Mouse (Mus musculus) embryo, embryonic 10 days (tissue): ENCODE measurements around the gene Gm17018.

Source experiments
- DNase-seq: peaks from one replicate; pipeline ENCODE4 v3.0.0-alpha.2; 2015; ENCODE audit warnings: low spot score

The Gm17018 gene

DNA sequence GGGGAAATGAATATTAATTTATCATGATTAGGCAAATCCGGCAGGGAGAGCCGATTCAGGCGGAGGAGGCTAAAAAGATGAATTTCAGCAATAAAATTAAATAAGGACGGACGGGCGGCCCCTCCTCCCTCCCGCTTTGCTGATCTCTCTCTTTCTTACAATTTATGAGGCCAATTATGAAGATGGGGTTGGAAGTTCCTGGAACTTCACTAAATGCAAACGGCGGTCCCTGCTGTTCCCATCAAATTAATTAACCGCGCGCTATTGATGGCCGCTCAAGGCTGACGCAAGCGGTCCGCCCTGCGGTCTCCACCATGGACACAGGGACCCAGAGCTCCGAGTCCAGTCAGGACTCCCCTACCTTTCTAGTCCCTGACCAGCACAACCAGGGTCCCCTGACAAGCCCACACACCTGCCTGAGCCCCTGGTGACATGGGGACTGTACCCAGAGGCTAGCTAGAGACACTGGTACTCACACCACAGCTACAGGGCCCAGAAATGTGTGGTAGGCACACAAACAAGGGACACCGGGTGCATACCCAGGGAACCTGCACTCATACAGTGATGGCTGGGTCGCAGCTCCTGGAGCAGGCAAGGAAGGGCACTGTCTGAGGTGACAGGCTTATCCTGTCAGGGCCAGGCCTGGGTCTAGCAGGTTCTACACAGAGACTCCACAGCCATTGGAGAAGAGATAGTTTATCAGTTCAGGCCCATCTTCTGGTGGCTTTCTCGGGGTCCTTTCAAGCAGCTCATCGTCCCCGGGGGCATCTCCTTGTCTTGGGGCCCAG lies 11.1 kb upstream of the Gm17018 start:
- DNase-seq = no peak

DNA sequence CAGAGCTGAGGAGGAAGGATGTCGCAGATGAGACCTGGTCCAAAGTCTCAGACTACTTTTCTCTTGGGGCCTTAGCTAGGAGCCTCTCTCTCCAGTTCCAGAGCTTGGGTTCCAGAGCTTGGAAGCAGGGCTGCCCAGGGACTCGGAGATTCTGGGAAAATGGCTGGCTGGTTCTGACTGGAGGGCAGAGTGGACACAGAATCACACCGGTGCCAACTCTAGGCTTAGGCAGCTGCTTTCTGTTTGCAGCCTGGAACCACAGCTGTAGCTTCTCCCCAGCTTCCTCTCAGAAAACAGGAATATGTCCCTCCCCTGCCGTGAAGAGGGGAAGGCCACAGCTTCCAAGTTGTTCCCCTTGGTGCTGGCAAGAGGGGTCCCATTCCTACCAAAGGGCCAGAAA lies 10.5 kb upstream of the Gm17018 start:
- DNase-seq = no peak

DNA sequence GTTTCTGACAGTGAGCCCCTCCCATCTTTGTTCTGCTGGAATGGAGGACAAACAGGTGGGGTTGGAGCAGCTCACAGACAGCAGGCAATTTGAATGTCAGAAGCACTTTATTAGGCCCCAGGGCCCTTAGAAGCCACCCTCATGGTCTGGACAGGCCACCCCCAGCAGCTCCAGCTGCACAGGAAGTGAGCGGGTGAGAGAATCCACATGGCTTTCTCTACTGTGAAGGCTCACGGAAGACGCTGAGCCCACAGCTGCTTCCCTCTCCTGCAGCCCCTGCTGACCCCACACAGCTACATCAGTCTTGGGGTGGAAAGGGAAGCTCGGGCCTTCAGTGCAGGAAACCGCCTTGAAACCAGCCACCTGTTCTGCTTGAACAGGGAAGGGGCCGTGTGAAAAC lies 8.2 kb upstream of the Gm17018 start:
- no peak for DNase-seq

DNA sequence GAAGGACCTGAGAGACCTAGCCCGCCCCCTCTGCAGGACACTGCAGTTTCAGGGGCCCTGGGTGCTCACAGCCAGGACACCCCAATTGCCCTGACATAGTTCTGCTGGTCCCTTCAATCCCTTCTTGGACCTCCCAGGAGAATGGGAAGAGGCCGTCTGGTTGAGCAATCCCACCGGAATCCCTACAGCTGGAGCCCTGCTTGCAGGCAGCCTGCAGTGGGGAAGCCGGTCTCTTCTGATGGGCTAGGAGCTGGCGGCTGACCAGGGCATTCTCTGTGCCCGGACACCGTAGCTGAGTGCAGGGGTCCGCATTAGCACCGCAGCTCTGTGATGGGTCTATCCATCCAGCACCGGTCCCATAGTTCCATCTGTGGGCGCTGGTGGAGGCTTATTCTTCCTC lies 6.3 kb upstream of the Gm17018 start:
- DNase-seq = no peak

DNA sequence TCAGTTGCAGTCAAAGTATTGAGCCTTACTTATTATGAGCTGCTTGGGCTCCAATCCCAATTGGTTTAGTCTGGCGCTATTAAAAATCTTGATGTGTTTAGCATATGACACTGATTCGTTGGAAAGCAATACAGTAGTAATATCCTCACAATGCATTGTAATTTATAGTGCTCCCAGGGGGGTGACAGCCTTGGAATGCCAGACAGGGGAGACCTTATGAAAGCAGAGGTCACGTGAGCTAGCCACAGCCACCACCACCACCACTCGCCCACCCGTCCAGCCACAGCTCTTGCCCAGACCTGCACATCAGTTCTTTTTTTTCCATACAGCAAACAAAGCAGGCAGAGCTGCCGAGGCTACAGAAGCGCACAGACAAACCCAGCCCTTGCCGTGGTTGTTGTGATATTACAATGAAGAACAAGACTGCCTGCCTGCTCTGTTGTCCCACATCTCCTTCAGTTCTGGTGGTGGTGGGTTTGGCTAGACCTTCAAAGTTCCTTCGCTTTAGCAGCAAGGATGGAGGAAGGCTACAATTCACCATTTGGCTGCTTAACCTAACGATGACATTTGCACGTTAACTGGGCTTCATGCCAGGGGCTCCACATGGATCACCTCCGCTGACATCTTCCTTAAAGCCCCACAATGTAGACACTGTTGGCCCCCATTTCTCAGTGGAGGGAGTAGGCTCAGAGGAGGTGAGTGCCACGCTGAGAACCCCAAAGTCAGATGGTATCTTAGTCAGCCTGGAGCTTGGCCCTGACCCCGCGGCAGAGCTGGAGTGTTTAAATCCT lies 5.7 kb downstream of the Gm17018 start:
- no peak for DNase-seq

DNA sequence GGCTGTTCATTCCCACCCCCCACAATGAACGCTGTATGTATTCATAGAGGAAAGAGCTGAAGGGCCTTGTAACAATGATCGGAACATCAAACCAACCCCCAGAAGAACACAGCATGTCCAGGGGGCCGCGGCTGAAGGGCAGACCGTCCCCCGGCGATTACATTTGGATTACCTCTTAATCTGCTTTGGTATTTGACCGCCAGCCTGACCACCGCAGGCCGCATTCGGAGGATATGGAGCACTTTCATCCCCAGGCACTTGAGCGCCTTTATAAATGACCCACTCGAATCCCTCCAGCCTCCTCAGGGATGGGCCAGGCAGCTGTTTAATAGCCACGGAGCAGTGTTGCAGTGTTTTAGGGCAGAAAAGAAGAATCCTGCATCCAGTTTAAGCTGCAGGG lies 7.0 kb downstream of the Gm17018 start:
- peak; percentile 53 for DNase-seq

DNA sequence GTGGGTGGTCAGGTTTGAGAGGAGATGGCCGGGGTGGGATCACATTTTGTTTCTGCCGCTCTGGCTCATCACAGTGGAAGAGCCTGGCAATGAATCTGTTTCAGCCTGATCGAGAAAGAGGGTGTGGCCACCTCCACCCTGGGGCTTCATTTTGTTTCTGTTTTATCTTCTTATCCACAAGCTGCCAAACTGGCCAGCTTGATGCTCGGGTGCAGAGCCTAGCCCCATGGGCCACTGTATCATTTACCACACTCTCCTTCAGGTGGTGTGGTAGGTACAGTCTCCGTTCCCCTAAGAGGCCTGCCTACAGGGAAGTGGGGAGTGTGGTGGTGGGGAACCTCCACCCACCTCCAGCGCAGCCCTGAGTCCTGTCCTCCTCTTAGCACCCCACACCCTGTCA lies 12.6 kb downstream of the Gm17018 start:
- no peak for DNase-seq

DNA sequence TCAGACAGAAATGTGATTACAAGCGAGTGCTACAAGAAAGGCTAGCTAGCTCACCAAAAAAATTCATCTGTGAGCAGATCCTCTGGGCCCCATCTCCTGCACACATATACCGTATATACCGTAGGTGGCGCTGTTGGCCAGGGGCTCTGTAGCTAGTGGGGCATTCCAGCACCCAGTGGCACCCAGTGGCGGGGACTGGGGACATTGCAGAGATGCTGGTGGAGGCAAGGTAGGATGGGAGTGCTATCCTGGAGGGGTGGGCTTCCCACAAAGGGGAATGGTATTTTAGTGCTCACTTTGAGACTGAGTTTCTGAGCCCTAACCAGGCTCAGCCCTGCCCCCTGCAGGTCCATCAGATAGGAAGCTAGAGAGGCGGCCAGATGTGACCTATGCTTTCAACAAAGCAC lies 13.4 kb downstream of the Gm17018 start:
- DNase-seq = peak; percentile 81

DNA sequence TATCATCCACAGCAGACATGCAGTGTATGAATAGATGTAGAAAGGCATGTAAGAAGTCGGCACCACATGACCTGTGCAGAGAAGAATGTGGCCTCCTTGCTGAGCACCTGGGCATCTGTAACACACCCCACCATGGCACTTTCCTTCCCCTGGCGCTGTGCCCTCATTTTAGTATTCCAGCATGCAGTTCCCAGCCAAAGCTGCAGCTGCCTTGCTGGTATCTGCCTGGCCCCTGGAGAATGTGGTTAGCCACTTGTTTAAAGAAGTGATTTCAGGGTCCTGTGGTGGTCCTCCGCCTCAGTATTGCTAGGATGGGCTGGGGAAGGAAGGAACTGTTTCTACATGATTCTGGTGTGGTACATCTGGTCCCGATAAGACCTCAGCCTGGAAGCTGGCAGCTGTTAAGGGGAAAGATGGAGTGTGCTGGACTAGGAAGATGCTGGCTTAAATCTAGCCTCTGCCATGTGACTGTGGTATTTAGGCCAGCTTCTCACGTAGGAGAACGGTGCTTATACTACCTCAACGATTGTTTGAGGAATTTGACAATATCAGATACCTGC lies 14.0 kb downstream of the Gm17018 start:
- no peak for DNase-seq

DNA sequence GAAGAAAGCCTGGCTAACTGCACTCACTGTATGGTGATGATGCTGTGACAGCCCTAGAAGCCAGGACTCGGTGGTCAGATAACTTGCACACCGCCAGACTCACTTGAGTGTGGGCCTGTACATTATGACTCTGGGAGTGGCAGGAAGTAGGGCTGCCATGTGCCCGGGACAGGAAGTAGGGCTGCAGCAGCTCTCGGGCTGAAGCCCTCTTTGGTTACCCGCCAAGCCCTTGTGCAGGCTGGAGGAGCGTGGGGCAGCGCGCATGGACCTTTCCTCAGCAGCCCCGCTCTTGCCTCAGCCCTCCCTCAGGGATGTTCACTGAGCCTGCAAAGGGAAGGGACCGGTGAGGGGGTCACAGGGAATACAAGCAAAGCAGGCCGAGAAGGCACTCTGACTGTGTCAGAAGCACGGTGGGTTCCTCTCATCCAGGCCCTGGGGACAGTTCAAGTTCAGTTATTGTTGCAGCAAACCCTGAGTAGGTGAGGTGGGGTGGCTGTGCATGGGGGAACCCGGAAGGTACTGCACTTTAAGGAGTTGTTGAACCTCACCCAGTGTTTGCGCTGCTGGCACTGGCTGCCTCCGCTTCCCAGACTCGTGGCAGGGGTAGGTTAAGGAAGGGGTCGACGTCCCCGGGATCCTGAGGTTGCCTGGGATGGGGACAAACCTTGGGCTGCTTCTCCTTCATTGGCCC lies 14.7 kb downstream of the Gm17018 start:
- DNase-seq = no peak

DNA sequence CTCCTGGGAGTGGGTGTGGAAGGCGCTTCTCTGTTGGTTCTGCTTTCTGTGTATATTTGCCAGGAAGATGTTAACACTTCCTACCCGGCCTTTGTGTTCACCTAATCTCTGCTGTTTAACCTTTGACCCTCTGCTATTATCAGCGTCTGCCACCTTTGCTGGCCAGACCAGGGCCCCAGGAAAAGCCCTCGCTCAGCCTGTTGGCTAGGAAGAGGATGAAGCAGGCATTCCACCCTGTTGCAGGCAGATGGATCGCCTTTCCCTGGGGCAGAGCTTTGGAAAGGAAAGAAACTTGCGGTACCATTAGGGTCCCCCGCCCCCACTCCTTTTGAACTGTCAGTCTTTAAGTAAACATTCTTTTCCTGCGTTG lies 15.2 kb downstream of the Gm17018 start:
- DNase-seq = peak; percentile 71

DNA sequence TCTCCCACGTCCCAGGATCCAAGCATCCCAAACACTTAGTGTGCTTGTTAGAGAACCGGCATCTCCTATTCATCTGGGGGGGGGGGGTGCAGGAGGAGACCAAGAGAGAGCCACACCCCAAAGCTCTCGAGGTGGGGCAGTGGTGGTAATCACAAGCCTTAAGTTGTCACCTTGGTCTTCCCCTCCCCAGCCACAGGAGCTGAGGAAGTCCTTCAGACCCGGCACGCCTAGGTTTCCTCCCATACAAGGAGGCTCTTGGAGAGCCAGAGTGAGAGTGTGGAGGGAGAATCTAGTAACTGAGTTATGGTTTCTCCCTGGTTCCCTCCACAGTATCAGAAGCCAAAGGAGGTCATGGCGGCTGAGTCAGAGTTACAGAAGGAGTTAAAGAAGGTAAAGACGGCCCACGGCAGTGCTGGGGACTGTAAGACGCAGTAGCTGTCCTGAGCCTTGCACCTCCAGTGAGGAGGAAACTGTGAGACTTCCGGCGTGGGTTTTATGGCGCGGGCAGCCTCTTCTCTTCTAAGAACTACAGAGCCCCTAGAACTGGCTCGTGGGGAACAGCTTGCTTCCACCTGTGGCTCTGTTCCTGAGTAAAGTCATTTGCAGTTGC lies 16.8 kb downstream of the Gm17018 start:
- no peak for DNase-seq

DNA sequence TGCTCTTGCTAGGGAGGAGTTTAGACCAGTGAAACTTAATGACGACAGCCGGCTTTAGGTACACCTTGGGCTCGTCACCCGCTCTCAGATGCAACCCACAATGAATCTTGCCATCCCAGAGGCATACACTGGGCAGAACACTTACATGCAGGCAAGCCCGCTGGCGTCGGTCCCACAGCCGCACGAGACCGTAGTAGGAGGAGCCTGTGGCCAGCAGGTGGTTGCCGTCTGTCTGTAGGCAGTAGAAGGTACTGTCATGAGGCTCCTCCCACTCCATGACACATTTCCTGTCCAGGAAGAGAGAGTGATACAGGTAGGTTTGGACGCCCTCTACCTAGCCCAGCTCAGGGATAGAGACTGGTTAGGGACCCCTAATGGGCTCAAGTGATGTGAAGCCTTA lies 18.6 kb downstream of the Gm17018 start:
- DNase-seq = no peak

DNA sequence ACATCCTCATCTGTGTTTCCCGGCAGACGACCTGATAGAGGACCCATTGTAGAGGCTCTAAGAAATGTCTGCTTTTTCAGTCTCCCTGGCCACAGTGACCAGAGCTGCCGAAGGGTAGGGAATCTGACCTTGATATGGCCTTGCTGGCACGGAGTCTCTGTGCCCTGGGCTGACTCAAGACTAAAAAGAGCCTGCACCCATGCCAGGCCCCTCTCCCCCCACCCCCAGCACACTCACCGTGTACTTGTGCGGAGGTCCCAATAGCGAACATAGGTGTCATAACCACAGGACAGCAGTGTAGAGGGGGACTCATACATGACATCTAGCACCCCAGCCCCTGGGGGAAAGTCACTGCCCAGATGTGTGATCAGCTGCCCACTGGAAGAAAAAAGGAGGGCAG lies 19.0 kb downstream of the Gm17018 start:
- no peak for DNase-seq

DNA sequence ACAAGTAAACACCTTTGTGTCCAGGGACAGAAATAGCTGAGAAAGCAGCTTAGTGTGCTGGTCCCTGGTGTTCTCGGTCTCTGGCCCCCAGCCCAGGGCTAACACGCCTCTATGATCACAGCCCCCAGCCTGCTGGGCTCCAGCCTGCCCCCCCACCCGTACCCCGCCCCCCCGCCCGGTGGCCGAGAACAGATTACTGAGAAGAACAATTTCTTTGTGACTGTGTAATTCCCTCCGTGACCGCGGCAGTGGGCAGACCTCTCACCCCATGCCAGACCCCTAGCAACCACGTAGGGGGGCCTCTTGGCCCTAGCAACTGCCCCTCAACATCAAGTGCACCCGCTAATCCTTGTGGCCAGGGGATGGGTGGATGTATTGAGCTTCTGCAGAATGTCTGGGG lies 19.8 kb downstream of the Gm17018 start:
- no peak for DNase-seq

DNA sequence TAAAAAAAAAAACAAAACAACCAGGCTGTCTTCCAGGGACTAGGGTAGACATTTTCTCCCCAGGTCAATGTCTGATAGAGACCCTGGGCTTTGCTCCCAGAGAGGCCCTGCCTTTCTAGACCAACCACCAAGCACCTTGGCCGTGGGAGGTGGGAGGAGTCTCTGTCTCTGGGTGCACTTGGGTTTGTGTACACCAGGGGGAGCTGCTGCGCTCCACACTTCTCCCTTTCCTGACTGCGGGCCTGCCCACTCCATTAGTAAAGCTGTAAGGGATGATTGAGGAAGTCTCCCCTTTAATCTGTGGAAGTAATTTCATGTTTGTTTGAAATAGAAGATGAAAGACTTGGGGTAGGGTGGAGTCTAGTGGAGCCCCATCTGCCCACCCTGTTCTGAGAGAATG lies 20.8 kb downstream of the Gm17018 start:
- peak; percentile 78 for DNase-seq

DNA sequence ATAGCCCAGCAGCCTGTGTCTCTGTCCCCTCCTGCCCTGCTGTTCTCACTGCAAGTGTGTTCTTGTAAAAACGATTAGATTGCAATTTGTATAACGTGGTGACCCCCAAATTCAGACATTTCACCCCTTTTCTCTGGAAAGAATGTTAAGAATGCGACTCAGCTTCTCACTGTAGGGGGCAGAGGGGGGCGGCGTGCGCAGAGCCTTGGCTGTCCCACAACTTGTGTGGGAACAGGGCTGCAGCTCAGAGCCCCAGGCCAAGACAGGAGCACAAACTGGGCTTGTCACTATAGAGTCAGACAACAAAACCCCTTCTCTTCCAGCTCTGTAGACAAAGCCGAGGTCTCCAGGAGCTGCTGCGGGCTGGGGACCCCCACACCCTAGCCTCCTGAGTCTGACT lies 21.7 kb downstream of the Gm17018 start:
- DNase-seq = no peak

DNA sequence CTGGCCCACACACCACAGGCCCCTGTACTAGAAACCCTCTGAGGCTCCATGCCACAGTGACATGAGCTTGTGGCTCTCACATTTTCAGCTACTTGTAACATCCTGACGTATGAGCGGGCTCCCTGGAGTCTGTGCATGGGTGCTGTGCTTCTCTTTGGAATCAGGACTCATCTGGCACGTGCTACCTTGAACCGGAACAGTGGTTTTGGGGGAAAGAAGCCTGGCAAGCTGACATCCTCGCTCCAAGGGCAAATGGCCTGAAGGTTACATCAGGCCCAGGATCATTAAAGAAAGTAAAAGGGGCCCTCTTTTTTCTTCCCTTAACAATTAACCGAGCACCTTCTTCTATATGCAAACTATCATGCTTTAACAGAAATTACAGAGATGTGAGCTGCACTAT lies 22.7 kb downstream of the Gm17018 start:
- DNase-seq = no peak

DNA sequence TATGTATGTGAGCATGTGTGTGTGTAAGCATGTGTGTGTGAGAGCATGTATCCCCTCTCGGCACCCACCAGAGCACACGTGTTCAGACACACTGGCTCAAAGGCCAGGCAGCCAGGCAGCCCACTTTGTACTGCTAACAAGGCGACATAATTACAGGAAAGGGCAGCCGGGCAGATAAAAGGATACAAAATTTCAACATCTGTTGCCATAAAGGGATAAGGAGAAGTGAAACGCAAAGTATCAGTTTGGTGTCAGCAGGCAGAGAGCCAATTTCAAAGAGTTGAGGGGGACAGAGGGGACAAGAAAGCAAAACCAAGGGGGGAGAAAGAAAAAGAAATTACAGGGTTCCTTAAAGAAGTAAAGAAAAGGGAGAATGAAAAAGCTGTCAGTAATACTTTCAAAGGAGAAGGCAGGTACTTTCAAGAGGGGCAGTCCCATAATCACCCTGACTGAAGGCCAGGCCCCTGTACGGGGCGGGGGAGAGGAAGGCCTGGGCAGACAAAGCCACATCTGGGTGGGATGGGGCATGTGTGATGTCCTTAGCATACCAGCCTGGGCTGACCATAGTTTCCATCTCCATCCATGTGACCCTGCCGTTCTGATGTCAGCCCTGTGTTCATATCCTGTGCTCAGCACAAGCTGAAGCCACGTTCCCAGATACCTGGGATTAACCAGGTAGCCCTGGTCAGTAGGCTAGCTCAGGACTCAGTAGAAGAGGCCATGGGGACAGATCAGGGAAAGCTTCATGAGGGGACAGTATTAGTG lies 24.6 kb downstream of the Gm17018 start:
- no peak for DNase-seq

DNA sequence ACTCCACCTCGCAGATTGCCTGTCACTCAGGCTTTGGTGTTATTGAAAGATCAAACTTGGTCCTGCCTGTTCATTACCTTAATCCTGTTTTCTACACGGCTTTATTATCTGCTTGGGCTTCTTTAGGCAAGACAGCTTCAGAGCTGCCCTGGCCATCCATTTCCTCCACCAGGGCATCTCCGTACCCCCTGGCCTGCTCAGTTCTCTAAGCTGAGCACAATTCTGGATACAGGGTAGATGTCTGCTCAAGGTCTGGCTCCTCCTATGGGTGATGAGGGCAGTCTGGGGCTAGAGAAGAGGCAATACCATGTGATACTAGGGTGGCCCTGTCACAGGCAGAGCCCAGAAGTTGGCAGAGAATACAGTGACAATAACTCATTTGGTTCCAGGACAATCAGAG lies 26.4 kb downstream of the Gm17018 start:
- no peak for DNase-seq

DNA sequence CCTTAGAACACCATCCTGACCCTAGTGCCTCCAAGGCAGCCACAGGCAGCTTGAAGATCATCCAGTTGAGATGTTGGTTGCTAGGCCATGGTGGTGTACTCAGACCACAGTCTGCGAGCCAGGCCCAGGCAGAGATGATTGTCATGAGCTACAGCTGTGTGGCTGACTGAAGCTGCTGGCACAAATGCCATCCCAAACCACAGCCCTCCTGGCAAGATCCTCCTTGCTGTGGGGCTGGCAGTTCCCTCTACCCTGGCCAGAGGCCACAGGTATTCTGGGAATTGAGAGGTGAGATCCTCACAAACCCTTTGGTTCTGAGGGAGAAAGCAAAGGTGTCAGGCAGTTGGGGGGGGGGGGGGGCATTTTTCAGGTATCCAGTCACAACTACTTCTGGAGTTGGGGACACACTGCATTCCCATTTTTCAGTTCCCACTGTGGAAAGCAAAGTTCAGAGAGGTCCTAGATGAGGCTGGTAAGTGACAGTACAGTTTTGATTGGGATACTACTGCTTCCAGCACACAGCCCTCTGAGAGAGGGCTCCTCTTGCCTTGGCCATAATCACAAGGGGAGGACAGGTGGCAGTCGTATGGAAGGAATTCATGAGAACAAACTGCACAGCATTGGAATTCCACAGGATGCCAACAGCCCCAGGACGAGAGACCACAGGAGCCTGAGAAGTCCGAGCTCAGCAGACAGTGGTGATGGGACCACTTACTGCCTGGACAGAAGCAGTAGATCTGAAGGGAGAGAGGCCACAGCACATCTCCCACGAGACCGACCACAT lies 27.3 kb downstream of the Gm17018 start:
- no peak for DNase-seq
